Mouse (Mus musculus): Measurements from ENCODE around the gene Sept9. TPM values are rescaled to one million over a fixed set of nuclear protein-coding genes. Genes with fewer than 3 reads are reported as not detected.

Gene Sept9
- polyA plus RNA-seq, 2 experiments: 78.7 to 125 TPM

- WGBS: 79% methylated on average over 9 of the region's 9 CpGs
- DNase-seq (ENCODE audit: low spot score) (no peak), ATAC-seq (ENCODE audit: low FRiP score, low read depth) (no peak)
- no peaks in the 10 kb centered on the region; the same call in 1 of the 2 replicates for H3K27me3 ChIP-seq (ENCODE audit: control insufficient read depth, insufficient read depth, low read length)
- no peak overlapping the region for H3K4me3 ChIP-seq (replicated peaks; ENCODE audit: low read length)
- H3K36me3 ChIP-seq (ENCODE audit: control insufficient read depth, insufficient read depth, low read length): peaks cover 11% of the 10 kb centered on the region
- H3K4me1 ChIP-seq (ENCODE audit: control insufficient read depth, insufficient read depth, low read length): peaks cover 12% of the 10 kb centered on the region
- no peak overlapping the region for H3K9ac ChIP-seq (ENCODE audit: low read depth, low read length, severe bottlenecking)
- H3K4me2 ChIP-seq (replicated peaks; ENCODE audit: low read depth, low read length, severe bottlenecking): no peak overlapping the region
- TF ChIP-seq POLR2A (IDR thresholded peaks at IDR 0.05; ENCODE audit: borderline replicate concordance, extremely low read depth, insufficient read depth, insufficient read length): no peak
- no peaks in the 10 kb centered on the region for H3K9me3 ChIP-seq (ENCODE audit: control insufficient read depth, low read length)
- no peak overlapping the region for H3K27ac ChIP-seq (replicated peaks; ENCODE audit: low read depth, low read length)
These were observed 40.9 kb downstream of the Sept9 start for GRCm38 (mm10) chr11:117240322-117240721.

- no peak for ATAC-seq (ENCODE audit: low FRiP score, low read depth)
- Histone ChIP-seq H3K9ac (ENCODE audit: low read depth, low read length, severe bottlenecking) (no peak overlapping the region), H3K4me2 (replicated peaks; ENCODE audit: low read depth, low read length, severe bottlenecking) (no peak overlapping the region), H3K4me1 (ENCODE audit: control insufficient read depth, insufficient read depth, low read length) (peaks cover 4% of the 10 kb centered on the region; the same call in 1 of the 2 replicates), H3K4me3 (replicated peaks; ENCODE audit: low read length) (no peak overlapping the region), H3K27ac (replicated peaks; ENCODE audit: low read depth, low read length) (no peak overlapping the region), H3K9me3 (ENCODE audit: control insufficient read depth, low read length) (no peaks in the 10 kb centered on the region), H3K27me3 (ENCODE audit: control insufficient read depth, insufficient read depth, low read length) (no peaks in the 10 kb centered on the region; the same call in 1 of the 2 replicates), H3K36me3 (ENCODE audit: control insufficient read depth, insufficient read depth, low read length) (peaks cover 11% of the 10 kb centered on the region)
- DNase-seq (ENCODE audit: low spot score): no peak
- TF ChIP-seq POLR2A (IDR thresholded peaks at IDR 0.05; ENCODE audit: borderline replicate concordance, extremely low read depth, insufficient read depth, insufficient read length): no peak
- 74% methylated on average over 11 of the region's 11 CpGs for WGBS
These were observed 41.6 kb downstream of the Sept9 start for GRCm38 (mm10) chr11:117240861-117241738.

DNA sequence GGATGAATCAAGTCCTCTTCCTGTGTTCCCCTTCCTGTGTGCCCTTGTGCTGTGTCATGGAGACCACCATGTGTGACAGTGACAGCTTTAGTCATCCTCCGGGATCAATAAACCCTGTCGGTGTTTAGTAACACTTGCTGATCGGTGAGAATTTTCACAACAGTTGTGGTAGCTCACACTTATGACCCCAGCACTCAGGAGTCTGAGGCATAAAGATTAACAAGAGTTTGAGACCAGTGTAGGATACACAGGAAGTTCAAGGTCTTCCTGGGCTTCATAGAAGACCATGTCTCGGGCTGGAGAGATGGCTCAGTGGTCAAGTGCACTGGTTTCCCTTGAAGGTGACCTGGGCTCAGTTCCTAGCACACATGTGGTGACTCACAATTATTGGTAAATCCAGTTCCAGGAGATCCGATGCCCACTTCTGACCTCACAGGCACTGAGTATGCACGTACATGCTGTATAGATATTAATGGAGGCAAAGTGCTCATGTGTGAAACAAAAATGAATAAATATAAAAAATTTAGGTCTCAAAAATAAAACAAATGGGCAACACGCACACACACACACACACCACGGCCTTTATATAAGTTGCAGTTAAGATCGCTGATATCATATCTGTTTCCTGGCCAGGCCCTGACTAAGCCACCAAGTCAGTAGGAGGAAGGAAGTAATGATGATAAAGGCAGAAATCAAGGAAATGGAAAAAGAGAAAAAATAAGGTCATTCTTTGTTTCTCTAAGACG is 43.1 kb downstream of the Sept9 start:
- H3K27me3 ChIP-seq (ENCODE audit: control insufficient read depth, insufficient read depth, low read length): no peaks in the 10 kb centered on the region; the same call in 1 of the 2 replicates
- peaks cover 11% of the 10 kb centered on the region for H3K36me3 ChIP-seq (ENCODE audit: control insufficient read depth, insufficient read depth, low read length)
- 88% methylated on average over 10 of the region's 10 CpGs for WGBS
- H3K27ac ChIP-seq (replicated peaks; ENCODE audit: low read depth, low read length): no peak overlapping the region
- H3K4me3 ChIP-seq (replicated peaks; ENCODE audit: low read length): no peak overlapping the region
- H3K4me1 ChIP-seq (ENCODE audit: control insufficient read depth, insufficient read depth, low read length): 0 out of 2 replicates have a peak, but pooled peaks cover 3% of the 10 kb centered on the region
- no peak overlapping the region for H3K4me2 ChIP-seq (replicated peaks; ENCODE audit: low read depth, low read length, severe bottlenecking)
- no peak for ATAC-seq (ENCODE audit: low FRiP score, low read depth)
- no peak overlapping the region for H3K9ac ChIP-seq (ENCODE audit: low read depth, low read length, severe bottlenecking)
- TF ChIP-seq POLR2A (IDR thresholded peaks at IDR 0.05; ENCODE audit: borderline replicate concordance, extremely low read depth, insufficient read depth, insufficient read length): no peak
- no peaks in the 10 kb centered on the region for H3K9me3 ChIP-seq (ENCODE audit: control insufficient read depth, low read length)
- DNase-seq (ENCODE audit: low spot score): no peak

- H3K9me3 ChIP-seq (ENCODE audit: control insufficient read depth, low read length): no peaks in the 10 kb centered on the region
- WGBS: 89% methylated on average over 12 of the region's 12 CpGs
- H3K27ac ChIP-seq (replicated peaks; ENCODE audit: low read depth, low read length): no peak overlapping the region
- H3K36me3 ChIP-seq (ENCODE audit: control insufficient read depth, insufficient read depth, low read length): peaks cover 11% of the 10 kb centered on the region
- no peaks in the 10 kb centered on the region; the same call in 1 of the 2 replicates for H3K27me3 ChIP-seq (ENCODE audit: control insufficient read depth, insufficient read depth, low read length)
- no peak overlapping the region for H3K4me3 ChIP-seq (replicated peaks; ENCODE audit: low read length)
- DNase-seq (ENCODE audit: low spot score) (no peak), ATAC-seq (ENCODE audit: low FRiP score, low read depth) (no peak)
- no peak overlapping the region for H3K4me2 ChIP-seq (replicated peaks; ENCODE audit: low read depth, low read length, severe bottlenecking)
- no peak overlapping the region for H3K9ac ChIP-seq (ENCODE audit: low read depth, low read length, severe bottlenecking)
- H3K4me1 ChIP-seq (ENCODE audit: control insufficient read depth, insufficient read depth, low read length): peaks cover 7% of the 10 kb centered on the region
- no peak for TF ChIP-seq POLR2A (IDR thresholded peaks at IDR 0.05; ENCODE audit: borderline replicate concordance, extremely low read depth, insufficient read depth, insufficient read length)
These were observed 44.3 kb downstream of the Sept9 start for GRCm38 (mm10) chr11:117243536-117244290.
